Mouse (Mus musculus): ENCODE data around the gene Sat2.
A peak's percentile ranks its signal among the peaks of the same experiment; 100 is the strongest.
"Not testable (repeated sequence)": the region's sequence is repeated elsewhere in the genome, so short reads cannot be mapped to it uniquely, and the experiment has no call there.

The Sat2 gene

GRCm38 (mm10) chr11:69600098-69600497 lies 21.7 kb upstream of the Sat2 start:
- DNase-seq (ENCODE audit: low spot score in 2 of 2), result peak; percentile 58 to 73

DNA sequence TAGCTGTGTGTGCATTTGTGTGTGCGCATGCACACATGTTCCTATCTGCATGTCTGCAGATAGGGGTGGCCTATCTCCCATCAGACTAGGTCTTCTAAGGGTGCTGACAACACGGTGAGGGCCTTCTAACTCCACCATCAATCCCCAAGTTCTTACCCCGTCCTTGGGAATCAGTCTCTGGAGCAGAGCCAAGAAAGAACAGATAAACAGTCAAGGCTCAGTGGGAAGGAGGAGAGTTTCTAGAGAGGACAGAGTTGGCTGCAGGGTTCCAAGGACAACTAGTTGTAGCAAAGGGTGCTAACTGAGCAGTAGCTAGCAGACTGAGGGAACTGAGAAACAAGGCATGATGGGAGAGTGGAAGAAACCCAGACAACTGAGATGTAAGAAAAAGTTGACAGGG lies 20.1 kb upstream of the Sat2 start:
- no peak for DNase-seq (ENCODE audit: low spot score in 2 of 2)

DNA sequence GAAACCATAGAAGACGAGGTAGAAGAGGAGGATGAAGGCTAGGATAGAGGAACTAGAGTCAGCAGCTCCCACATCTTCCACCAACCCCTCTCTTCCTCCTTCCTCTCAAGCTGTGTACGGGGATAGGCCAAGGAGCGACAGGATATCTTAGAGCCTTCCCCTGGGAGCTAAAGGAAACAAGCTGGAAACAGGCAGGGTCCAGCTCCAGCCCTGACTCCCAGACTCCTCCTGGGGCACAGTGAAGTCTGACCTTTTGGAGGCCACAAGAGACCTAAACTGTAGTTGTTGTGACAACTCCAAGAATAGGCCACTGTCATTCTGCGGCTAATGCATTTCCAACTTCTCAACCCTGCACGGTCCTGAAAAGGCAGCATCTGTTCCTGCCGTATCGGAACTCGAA lies 18.3 kb upstream of the Sat2 start:
- no peak for DNase-seq (ENCODE audit: low spot score in 2 of 2)

DNA sequence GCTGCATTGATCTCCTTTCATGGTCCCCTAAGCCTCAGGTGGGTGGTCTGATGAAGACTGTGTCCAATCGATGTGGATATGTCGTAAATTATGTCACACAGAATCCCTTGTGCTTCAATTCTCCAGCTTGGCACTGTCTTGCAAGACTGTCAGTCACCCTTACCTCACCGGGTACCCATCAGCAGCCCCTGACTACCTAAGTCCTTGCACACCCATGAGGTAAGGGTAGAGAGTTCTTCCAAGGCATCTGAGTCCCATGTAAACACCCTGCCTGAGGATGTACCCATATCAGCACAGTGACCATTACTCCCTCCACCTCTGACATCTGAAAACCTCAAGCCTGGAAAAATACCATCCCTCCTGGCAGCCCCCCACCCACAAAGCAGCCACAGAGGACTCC lies 17.5 kb upstream of the Sat2 start:
- DNase-seq (ENCODE audit: low spot score in 2 of 2), result no peak

- DNase-seq (ENCODE audit: low spot score in 2 of 2), result no peak
These were observed 16.8 kb upstream of the Sat2 start for GRCm38 (mm10) chr11:69604795-69605664.

DNA sequence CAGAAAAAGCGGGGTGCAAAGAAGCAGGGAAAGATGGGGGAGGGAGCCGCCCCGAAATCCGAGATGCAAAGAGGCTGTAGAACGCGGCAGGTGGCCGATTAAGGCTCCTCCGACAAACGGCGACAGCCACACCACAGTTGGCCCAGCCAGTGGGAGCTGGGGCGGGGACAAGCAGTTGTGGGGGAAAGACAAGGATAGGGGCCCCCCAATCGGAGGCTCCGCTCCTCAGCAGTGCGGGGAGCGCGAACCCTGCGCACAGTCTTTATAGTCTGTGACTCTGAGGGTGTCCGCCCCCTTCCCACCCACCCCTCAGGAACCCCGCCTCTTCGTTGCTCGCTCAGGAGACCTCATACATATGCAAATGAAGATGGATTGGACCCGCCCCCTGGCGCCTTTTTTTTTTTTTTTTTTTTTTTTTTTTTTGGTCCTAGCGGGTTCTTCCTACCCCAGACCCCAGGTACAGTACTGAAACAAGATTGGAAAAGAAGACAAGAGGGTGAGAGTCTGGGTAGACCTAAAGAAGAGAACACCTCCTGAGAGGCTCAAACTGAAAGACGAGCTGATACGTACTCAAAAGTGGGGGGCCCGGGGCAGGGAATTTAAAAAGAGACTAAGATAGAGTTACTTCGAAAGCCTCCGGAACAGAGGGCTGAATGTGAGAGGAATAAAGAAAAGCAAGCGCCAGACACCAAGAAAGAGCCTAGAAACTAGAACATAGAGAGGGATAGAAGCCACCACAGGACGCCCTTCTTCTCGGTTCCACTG lies 15.9 kb upstream of the Sat2 start, which contains the start of gene Atp1b2:
Gene Atp1b2 (minus strand): TSS at position 217 of the 765 bp plus-strand sequence.
- peak; percentile 72 to 74 for DNase-seq (ENCODE audit: low spot score in 2 of 2)

GRCm38 (mm10) chr11:69606491-69606795 lies 15.4 kb upstream of the Sat2 start:
- DNase-seq (ENCODE audit: low spot score in 2 of 2), result no peak

GRCm38 (mm10) chr11:69606832-69607231 lies 15.0 kb upstream of the Sat2 start:
- no peak for DNase-seq (ENCODE audit: low spot score in 2 of 2)

DNA sequence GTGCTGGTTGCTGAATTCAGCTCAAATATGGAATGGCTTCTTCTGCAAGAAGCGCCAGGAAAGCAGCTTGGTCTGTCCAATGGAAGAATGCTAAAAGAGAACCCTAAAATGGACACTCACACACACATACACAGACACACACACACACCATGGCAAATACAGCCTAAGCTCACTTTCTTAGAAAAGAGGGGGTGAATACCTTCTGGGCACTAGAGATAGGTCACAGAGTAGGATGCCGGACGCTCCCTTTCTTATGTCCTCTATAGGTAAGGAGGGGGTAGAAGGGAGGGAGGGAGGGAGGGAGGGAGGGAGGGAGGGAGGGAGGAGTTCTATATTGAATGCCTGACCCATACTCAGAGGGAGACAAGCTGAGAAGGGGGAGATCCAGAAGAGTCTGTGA lies 13.3 kb upstream of the Sat2 start:
- no peak for DNase-seq (ENCODE audit: low spot score in 2 of 2)

GRCm38 (mm10) chr11:69609416-69609815 lies 12.4 kb upstream of the Sat2 start:
- DNase-seq (ENCODE audit: low spot score in 2 of 2), result no peak

DNA sequence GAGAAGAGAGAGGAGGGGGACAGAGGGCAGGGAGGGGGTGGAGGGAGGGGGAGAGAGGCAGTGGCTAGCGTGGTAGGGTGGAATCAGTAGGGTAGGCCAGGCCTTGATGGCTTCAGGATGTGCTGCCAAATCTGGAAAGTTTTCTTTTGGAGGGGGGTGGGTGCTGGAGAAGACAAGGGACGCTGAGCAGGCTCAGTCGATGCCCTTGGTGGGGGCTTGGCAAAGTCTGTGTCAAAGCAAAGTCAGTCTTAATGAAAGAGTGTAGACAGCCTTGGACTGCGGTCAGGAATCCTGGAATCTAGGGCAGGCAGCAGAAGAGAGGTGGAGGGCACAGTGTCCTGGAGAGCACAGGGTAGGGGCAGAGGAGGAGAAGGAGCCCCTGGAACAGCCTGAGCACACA lies 10.9 kb upstream of the Sat2 start:
- DNase-seq (ENCODE audit: low spot score in 2 of 2), result no peak

DNA sequence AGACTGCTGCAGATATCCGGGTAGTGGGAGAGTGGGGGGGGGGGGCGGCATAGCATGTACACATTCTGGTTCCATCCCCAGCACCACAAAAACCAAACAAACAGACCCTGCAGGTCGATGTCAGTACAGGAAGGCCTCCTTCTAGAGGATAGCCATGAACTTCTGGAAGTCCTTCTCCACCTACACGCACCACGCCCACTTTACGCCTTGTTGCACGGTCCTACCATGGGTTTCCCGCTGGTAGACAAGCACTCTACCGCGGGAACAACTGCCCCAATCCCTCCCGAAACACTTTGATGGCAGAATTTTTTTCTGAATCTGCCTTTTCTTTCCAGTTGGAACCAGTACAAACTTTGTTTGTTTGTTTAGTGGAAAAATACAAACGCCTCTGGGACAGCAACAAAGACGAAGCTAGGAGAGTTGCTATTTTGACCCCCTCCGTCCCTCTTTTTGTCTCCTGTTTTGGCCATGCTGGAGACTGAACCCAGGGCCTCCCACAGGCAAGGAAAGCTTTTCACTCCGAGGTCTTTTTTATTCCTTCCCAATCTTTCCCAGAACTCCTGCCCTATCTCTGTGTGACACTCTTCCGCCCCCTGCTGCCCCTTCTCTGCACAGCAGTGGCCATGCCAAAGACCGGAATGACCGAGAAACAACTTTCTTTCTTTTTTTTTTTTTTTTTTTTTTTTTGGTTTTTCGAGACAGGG lies 8.1 kb upstream of the Sat2 start:
- DNase-seq (ENCODE audit: low spot score in 2 of 2), result peak; percentile 65 to 74

- DNase-seq (ENCODE audit: low spot score in 2 of 2), result not testable (repeated sequence)
These were observed 7.6 kb upstream of the Sat2 start for GRCm38 (mm10) chr11:69614257-69614588.

GRCm38 (mm10) chr11:69616781-69617180 lies 5.0 kb upstream of the Sat2 start:
- no peak for DNase-seq (ENCODE audit: low spot score in 2 of 2)

GRCm38 (mm10) chr11:69617805-69618204 lies 4.0 kb upstream of the Sat2 start, which contains the start of gene Shbg:
TSS of gene Shbg (minus strand) at chr11:69617905.
- no peak for DNase-seq (ENCODE audit: low spot score in 2 of 2)

DNA sequence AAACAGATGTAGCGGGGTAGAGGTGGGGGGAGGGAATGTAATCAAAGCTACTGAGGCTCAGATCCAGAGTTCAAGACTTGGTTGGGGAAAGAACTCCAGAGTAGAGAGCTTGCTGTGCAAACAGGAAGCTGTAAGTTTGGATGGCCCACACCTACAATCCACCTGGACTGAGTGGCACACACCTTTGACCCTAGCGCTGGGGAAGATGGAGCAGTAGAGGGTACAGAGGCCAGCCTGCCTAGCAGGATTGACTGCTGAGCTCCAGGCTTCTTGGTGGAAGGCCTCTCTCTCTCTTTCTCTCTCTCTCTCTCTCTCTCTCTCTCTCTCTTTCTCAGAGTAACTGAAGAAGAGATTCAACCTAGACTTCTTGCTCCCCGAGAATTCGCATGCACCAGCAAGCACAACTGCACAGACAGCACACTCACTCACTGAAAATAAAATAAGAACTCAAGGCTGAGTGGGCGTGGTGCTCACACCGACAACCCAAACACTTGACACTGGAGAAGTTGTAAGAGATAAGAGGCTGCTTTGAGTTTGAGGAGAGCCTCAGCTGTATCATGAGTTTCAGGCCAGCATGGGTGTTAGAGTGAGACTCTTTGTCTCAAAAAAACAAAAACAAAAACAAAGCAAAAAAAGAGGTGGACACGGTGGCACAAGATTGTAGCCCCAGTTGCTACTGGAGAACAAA lies 1.3 kb upstream of the Sat2 start:
- no peak for DNase-seq (ENCODE audit: low spot score in 2 of 2)

DNA sequence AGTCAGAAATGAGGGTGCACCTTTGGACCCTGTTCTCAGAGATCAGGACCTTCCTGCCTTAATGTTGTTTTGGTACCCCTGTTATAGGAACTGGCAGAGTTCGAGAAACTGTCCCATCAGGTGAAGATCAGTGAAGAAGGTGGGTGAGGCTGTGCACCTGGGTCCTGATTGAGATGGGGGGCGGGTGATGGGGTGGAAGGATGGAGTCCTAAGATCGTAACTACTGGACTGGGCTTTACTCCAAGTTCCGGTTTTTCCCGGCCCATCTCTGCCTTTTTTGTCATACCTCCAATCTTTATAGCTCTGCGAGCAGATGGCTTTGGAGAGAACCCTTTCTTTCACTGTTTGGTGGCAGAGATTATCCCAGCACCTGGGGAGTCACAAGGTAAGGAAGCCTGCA lies 582 bp downstream of the Sat2 start:
- no peak for DNase-seq (ENCODE audit: low spot score in 2 of 2)

GRCm38 (mm10) chr11:69623006-69623405 lies 1.2 kb downstream of the Sat2 start:
- no peak for DNase-seq (ENCODE audit: low spot score in 2 of 2)

- DNase-seq (ENCODE audit: low spot score in 2 of 2), result not testable (repeated sequence)
These were observed 2.5 kb downstream of the Sat2 start for GRCm38 (mm10) chr11:69624339-69624738.

DNA sequence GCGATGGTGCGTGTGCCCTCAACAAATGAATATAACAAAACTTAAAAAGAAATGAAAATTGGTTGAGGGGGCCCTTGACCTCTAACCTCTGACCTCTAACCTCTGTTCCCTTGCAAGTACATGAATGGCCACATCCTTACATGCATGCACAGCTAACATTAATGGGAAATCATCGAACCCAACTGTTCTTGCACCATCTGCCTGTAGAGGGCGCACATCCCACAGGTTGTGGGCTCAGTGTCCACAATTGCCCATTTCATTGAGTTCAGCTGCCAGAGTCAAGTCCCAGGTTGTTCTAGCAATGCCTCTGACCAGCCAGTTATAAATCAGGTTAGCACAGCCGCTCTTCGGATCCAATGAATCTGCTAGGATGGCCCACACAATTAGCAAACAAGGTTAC lies 6.5 kb downstream of the Sat2 start:
- peak; percentile 38 to 67 for DNase-seq (ENCODE audit: low spot score in 2 of 2)

- DNase-seq (ENCODE audit: low spot score in 2 of 2), result no peak
These were observed 8.0 kb downstream of the Sat2 start for GRCm38 (mm10) chr11:69629802-69630201.
